Mouse (Mus musculus) neutrophil, adult 65 days (primary cell): ENCODE results near the gene Prok1. TPM values are rescaled to one million over a fixed set of nuclear protein-coding genes. Genes with fewer than 3 reads are reported as not detected.

Experiments used
- total RNA-seq: library from RNA; stranded (reverse); gene quantifications from 2 replicates; pipeline ENCODE4 v1.2.4, GENCODE M21; 2023

Gene Prok1
- not detected in 2 replicates for total RNA-seq

DNA sequence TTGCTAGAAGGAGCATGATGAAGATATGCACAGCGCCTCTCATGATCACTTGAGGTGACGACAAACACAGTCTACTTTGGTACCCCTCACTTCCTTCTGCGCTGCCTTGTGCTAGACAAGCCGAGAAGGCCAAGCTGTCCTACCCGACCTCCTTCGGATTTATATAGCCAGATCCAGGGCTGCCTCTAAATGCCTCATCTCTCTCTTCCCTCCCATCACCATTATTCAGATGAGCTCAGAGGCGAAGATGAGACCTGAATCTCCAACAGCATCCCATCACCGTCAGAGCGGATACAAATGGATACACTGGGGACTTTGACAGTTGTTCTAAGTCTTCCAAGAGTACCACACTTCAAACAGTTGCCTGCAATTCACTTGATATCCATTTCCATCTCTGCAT lies at the start of gene Prok1:
Prok1 (minus strand) TSS at position 101 of the 400 bp plus-strand sequence.

GRCm38 (mm10) chr3:107278479-107279269 lies 39.2 kb upstream of the Prok1 start, which contains the start of gene Lamtor5:
Gene Lamtor5 (plus strand): TSS chr3:107278858.

DNA sequence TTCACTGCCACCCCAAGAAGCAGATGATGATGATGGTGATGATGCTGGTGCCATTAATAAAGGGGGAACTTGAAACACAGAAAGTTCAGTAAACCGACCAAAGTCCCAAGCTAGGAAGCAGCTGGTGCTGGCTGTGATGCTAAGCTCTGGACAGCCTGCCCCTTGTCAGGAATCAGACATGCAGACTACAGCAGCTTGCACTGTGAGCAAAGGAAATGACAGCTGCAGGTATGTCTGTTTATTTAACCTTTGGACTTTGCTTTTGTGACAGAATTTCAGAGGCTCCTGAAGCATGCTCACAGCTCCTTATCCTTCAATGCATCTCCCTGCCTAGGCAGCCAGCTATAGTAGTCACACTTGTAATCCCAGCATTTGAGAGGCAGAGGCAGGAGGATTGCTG lies 9.0 kb downstream of the Prok1 start, which contains the start of gene A630076J17Rik:
A630076J17Rik (plus strand) TSS at position 88 of the 400 bp plus-strand sequence.

GRCm38 (mm10) chr3:107221608-107222007 lies 17.9 kb downstream of the Prok1 start, which contains the start of gene Cym:
Gene Cym (minus strand): TSS chr3:107221732.

Other genes with a start within 250 kb of the Prok1 start
- gene Kcna3, start 203.5 kb downstream of the Prok1 start, total RNA-seq: 6.0 and 7.0 TPM in 2 replicates
- gene Kcna2, start 138.6 kb downstream of the Prok1 start, total RNA-seq: not detected in 2 replicates
- gene Kcna10, start 56.7 kb downstream of the Prok1 start, total RNA-seq: not detected in 2 replicates
- gene Cym, start 18.0 kb downstream of the Prok1 start, total RNA-seq: not detected in 2 replicates
- not detected in 2 replicates for gene A630076J17Rik, start 9.1 kb downstream of the Prok1 start, total RNA-seq
- gene Lamtor5, start 39.2 kb upstream of the Prok1 start, total RNA-seq: 33.0 and 42.9 TPM in 2 replicates
- 0.16 TPM in 1 of 2 replicates, not detected in the other for gene Slc16a4, start 51.5 kb upstream of the Prok1 start, total RNA-seq
- 37.1 and 54.2 TPM in 2 replicates for gene Rbm15, start 94.0 kb upstream of the Prok1 start, total RNA-seq
- gene Kcnc4, start 219.8 kb upstream of the Prok1 start, total RNA-seq: not detected in 2 replicates